Mouse (Mus musculus) myocyte (in vitro differentiated cells): ENCODE measurements at regions not wholly inside any gene's neighbourhood (a gene's known extent, or its start where the extent isn't known, plus 50 kb on each side); places are given as distances from the start of the nearest gene placed in this dataset.

Experiments used
- H3K27me3 ChIP-seq: one replicate; pipeline ENCODE4 v1.6.1; 2011; ENCODE audit not compliant: control insufficient read depth, insufficient read depth, insufficient read length
- H3K36me3 ChIP-seq: one replicate; pipeline ENCODE4 v1.6.1; 2011; ENCODE audit not compliant: control insufficient read depth, insufficient read depth
- H3K4me2 ChIP-seq: one replicate; pipeline ENCODE4 v1.6.1; 2011; ENCODE audit warnings: low read depth, control low read depth
- H3K4me3 ChIP-seq: one replicate; pipeline ENCODE4 v1.5.1; 2011; ENCODE audit warnings: mild to moderate bottlenecking, control low read depth, moderate library complexity
- H3K79me2 ChIP-seq: one replicate; pipeline ENCODE4 v1.6.1; 2011; ENCODE audit not compliant: control insufficient read depth, insufficient read depth
- H3ac ChIP-seq: one replicate; pipeline ENCODE4 v1.6.1; 2011; ENCODE audit not compliant: control insufficient read depth, insufficient read length
- CEBPB ChIP-seq: IDR thresholded peaks from 2 replicates; pipeline ENCODE4 v1.6.1; 2011; ENCODE audit warnings: mild to moderate bottlenecking, moderate library complexity; ENCODE audit not compliant: poor library complexity, insufficient read depth, severe bottlenecking
- E2F4 ChIP-seq: IDR thresholded peaks from one replicate; pipeline ENCODE4 v1.6.1; 2011; ENCODE audit warnings: mild to moderate bottlenecking, control low read depth, moderate library complexity; ENCODE audit not compliant: insufficient read depth
- MAX ChIP-seq: IDR thresholded peaks from one replicate; pipeline ENCODE4 v1.6.1; 2011; ENCODE audit warnings: low read depth, mild to moderate bottlenecking, control low read depth
- MYOD1 ChIP-seq, 3 experiments: IDR thresholded peaks; one replicate each; pipeline ENCODE4 v1.6.1; 2011; ENCODE audit warnings: control low read depth in 2 of 3, low read depth in 2 of 3, mild to moderate bottlenecking in 2 of 3, moderate library complexity in 1 of 3; ENCODE audit not compliant: insufficient read length in 2 of 3, control insufficient read depth in 1 of 3
- MYOG ChIP-seq, 3 experiments: IDR thresholded peaks; one replicate each; pipeline ENCODE4 v1.6.1; 2011; ENCODE audit warnings: control low read depth in 2 of 3, low read depth in 2 of 3, mild to moderate bottlenecking in 2 of 3; ENCODE audit not compliant: insufficient read length in 2 of 3, control insufficient read depth in 1 of 3, insufficient read depth in 1 of 3
- POLR2A ChIP-seq: IDR thresholded peaks from one replicate; pipeline ENCODE4 v1.6.1; 2011; ENCODE audit warnings: low read depth, mild to moderate bottlenecking, control low read depth, moderate library complexity; ENCODE audit not compliant: insufficient read length
- POLR2AphosphoS2 ChIP-seq: IDR thresholded peaks from one replicate; pipeline ENCODE4 v1.6.1; 2011; ENCODE audit warnings: low read depth, control low read depth; ENCODE audit not compliant: insufficient read length
- REST ChIP-seq: IDR thresholded peaks from one replicate; pipeline ENCODE4 v1.6.1; 2011; ENCODE audit warnings: mild to moderate bottlenecking, control low read depth, moderate library complexity; ENCODE audit not compliant: insufficient read depth, insufficient read length
- TCF12 ChIP-seq: IDR thresholded peaks from one replicate; pipeline ENCODE4 v1.6.1; 2011; ENCODE audit warnings: mild to moderate bottlenecking, control low read depth; ENCODE audit not compliant: poor library complexity, insufficient read depth, severe bottlenecking
- TCF3 ChIP-seq: IDR thresholded peaks from one replicate; pipeline ENCODE4 v1.6.1; 2011; ENCODE audit warnings: low read depth, control low read depth; ENCODE audit not compliant: insufficient read length
- USF1 ChIP-seq: IDR thresholded peaks from one replicate; pipeline ENCODE4 v1.6.1; 2011; ENCODE audit warnings: low read depth, mild to moderate bottlenecking, control low read depth, moderate library complexity

DNA sequence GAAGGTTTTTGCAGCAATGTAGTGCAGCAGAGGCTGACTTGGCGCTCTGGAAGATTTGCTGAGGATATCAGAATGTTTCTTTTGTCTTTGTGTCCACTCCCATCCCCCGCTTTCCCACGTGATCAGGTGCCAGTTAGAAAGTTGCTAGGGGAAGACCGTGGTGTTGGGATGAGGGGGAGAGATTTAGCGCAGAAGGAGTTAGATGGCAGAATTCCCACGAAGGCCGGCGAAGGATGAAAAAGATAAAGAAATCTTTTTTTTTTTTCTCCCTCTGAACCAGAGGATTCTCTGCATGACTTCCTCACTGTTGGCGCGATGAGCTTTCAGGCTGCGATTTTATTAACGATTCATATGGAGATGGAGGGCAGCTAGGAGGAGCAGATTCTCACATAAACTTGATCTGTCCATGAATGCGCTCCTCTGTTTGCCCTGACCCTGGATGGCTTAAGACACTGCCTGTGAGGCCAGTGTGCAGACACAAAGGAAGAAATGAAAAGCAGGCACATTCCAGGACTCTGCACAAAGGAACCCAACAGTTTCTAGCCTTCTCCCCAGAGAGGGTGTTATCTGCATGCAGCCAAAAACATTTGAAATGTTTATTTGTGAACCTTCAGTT, 201.5 kb downstream of the Gm11146 start:
- H3ac ChIP-seq = no peak overlapping the region
- H3K4me2 ChIP-seq = peak overlapping the region; percentile 67
- no peaks in the 10 kb centered on the region for H3K79me2 ChIP-seq
- peak; percentile 43 for TF ChIP-seq USF1
- no peak for TF ChIP-seq E2F4
- H3K4me3 ChIP-seq = no peak overlapping the region
- H3K36me3 ChIP-seq = no peaks in the 10 kb centered on the region
- no peaks in the 10 kb centered on the region for H3K27me3 ChIP-seq

DNA sequence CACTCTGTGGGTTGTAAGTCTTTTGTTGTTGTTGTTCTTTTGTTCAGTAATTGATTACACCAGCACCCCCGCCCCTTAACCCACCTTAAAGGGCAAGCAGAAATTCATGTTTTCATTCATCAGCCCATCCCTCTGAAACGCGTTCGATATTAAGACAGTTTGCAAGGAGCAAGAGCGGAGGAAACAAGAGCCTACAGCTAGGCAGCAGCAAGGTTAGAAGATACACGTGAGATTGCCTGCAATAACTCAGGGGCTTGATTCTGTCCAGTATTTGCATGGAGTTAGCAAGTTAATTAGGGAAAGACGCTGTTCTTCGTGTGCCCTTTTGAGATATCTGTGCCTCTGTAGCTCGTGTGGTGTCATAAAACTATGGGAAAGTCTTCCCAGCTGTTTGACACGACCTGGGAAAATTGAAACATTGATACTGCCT, 202.0 kb downstream of the Gm11146 start:
- Histone ChIP-seq H3K4me2 (peak overlapping the region; percentile 67), H3K4me3 (no peak overlapping the region), H3K36me3 (no peaks in the 10 kb centered on the region), H3K27me3 (no peaks in the 10 kb centered on the region), H3ac (no peak overlapping the region), H3K79me2 (no peaks in the 10 kb centered on the region)
- TF ChIP-seq REST = no peak
- no peak for TF ChIP-seq TCF3
- TF ChIP-seq TCF12 = no peak
- no peak for TF ChIP-seq MYOG (IDR thresholded peaks at IDR 0.05; ENCODE audit: control insufficient read depth in 1 of 3, insufficient read depth in 1 of 3, insufficient read length in 2 of 3, low read depth in 2 of 3)
- TF ChIP-seq MYOD1 (IDR thresholded peaks at IDR 0.05; ENCODE audit: control insufficient read depth in 1 of 3, insufficient read length in 2 of 3, low read depth in 2 of 3) = no peak
- TF ChIP-seq USF1 = no peak
- no peak for TF ChIP-seq POLR2AphosphoS2
- no peak for TF ChIP-seq MAX
- TF ChIP-seq CEBPB = no peak
- TF ChIP-seq POLR2A = no peak
- no peak for TF ChIP-seq E2F4

DNA sequence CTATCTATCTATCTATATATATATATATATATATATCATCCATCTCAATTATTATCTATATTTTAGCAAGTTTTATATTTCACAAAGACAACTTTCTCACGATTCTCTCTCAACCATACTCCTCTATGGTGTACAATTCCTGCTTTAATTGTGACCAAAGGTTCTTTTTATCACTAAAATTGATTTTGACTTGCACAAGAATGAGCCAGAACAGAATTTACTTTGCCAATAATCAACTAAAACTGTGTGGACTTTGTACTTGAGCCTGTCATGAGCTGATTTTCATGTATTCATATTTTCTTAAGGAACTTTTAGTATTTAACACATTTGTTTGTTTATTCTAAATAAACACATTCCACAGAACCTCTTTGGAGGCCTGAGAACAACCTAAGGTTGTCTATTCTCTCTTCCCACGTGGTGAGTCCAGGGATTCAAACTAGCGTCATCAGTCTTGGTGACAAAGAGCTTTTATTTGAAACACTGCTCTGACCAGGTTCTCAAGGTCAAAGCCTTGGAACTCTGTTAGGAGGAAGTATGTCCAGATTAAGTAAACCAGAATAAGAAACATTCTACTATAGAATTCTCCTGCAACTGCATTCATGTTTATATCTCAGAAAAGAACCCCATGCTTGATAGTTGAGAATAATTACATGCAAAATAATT, 207.7 kb downstream of the Gm11146 start:
- Histone ChIP-seq H3K79me2 (no peaks in the 10 kb centered on the region), H3K4me2 (no peak overlapping the region), H3ac (no peak overlapping the region), H3K36me3 (no peaks in the 10 kb centered on the region), H3K27me3 (no peaks in the 10 kb centered on the region), H3K4me3 (no peak overlapping the region)
- TF ChIP-seq CEBPB (no peak), USF1 (no peak)

DNA sequence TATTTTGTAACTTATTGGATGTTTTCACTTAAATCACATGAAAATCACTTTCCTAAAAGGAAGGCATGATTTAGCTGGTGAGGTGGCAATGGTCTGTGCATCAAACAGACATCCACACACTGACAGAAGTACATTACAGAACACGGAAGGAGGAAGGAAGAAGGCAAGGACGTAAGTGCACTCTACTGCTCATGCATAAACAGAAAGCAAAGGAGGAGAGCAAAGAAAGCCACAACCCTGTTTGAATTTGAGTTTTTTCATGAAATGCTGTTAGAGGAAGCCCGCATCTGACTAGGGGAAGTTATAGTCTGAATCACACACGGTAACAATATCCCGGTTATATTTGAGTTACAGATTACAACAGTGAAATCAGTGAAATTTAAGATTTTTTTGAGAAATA, 208.4 kb downstream of the Gm11146 start:
- no peaks in the 10 kb centered on the region for H3K36me3 ChIP-seq
- H3K27me3 ChIP-seq = no peaks in the 10 kb centered on the region
- H3K79me2 ChIP-seq = no peaks in the 10 kb centered on the region
- no peak overlapping the region for H3ac ChIP-seq
- H3K4me2 ChIP-seq = no peak overlapping the region
- no peak for TF ChIP-seq MYOD1 (IDR thresholded peaks at IDR 0.05; ENCODE audit: control insufficient read depth in 1 of 3, insufficient read length in 2 of 3, low read depth in 2 of 3)
- TF ChIP-seq MAX = no peak
- no peak for TF ChIP-seq TCF3
- TF ChIP-seq POLR2A = no peak
- TF ChIP-seq REST = no peak
- TF ChIP-seq POLR2AphosphoS2 = no peak
- TF ChIP-seq TCF12 = no peak
- no peak for TF ChIP-seq CEBPB
- H3K4me3 ChIP-seq = no peak overlapping the region

DNA sequence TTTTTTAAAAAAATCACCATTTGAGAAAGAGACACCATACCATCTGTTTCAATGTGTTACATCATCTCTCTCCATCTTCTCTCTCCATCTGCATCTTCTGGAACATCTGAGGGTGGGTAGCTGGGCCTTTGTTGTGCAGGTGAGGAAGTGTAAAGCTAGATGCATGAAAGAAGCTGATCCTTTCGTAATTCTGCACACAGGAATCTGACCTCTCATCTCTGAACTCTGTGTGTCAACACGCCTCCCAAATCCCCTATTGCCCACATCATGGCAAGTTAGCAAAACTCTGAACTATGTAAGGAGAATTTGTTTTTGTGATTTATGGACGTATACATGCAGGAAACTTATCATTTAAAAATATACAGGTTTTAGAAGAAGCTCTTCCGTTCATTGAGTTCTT, 209.7 kb downstream of the Gm11146 start:
- Histone ChIP-seq H3K4me2 (no peak overlapping the region), H3K27me3 (no peaks in the 10 kb centered on the region), H3K79me2 (no peaks in the 10 kb centered on the region), H3ac (no peak overlapping the region), H3K36me3 (no peaks in the 10 kb centered on the region), H3K4me3 (no peak overlapping the region)
- TF ChIP-seq CEBPB (0 out of 2 replicates have a peak, but pooled peaks have one; percentile 11), TCF12 (no peak), REST (no peak), POLR2A (no peak), MYOD1 (IDR thresholded peaks at IDR 0.05; ENCODE audit: control insufficient read depth in 1 of 3, insufficient read length in 2 of 3, low read depth in 2 of 3) (no peak)
